Mouse (Mus musculus) megakaryocyte, embryonic 14.5 days (primary cell): ENCODE results near the gene Coq4.

ENCODE experiments used
- FLI1 ChIP-seq: IDR thresholded peaks from 2 replicates; pipeline ENCODE4 v1.6.1; 2012; ENCODE audit warnings: low read length, inconsistent platforms, mixed read lengths
- GATA1 ChIP-seq: IDR thresholded peaks from 3 replicates; pipeline ENCODE4 v1.6.1; 2012; ENCODE audit warnings: mixed read lengths, low read length, inconsistent platforms, borderline replicate concordance

DNA sequence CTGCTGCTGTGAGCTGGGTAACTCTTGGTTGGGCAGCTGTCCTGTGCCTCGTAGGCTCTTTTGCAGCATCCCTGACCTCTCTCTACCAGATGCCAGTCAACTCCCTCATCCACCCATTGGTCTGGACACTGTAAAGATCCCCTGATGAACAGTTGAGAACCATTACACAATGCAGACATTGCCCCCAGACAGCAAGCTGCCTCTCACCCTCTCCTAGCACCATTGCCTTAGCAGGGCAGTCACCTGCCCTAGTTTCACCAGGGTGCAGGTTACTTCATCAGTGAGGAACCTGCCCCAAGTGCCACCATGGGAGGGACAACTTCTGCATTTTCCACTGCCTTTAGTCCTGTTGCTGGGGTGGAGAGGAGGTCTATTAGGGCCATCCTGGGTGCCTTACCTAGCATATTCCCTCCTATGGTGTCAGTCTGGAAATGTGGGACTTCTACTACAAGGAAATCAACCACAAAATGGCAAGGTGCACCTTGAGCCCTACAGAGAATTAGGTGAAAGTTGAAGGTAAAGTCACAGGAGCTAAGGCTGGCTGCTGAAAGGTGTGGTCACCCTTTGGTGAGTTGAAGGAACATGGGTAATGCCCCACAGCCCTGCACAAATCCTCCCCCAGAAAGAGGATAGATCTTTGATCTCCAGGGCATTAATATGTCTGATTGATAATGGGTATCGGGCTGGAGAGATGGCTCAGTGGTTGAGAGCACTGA lies 5.6 kb downstream of the Coq4 start:
- no peak for TF ChIP-seq GATA1
- no peak for TF ChIP-seq FLI1
